Mouse (Mus musculus): ENCODE measurements around the gene Cd68. TPM values are rescaled to one million over a fixed set of nuclear protein-coding genes. Genes with fewer than 3 reads are reported as not detected.

Gene Cd68
- polyA plus RNA-seq, 1 experiment from 2014 or later: 8.7 TPM

- H3K27ac ChIP-seq: peak overlapping the region; percentile 95
- no peak overlapping the region for H3K9ac ChIP-seq
- no peak overlapping the region for H3K4me2 ChIP-seq
- peaks cover 22% of the 10 kb centered on the region for H3K4me1 ChIP-seq (replicated peaks)
- H3K36me3 ChIP-seq: peaks cover 60% of the 10 kb centered on the region
- ATAC-seq (replicated peaks; ENCODE audit: insufficient number of reproducible peaks, insufficient read depth, low FRiP score, low read depth): no peak
- no peaks in the 10 kb centered on the region for H3K9me3 ChIP-seq (replicated peaks)
- no peaks in the 10 kb centered on the region for H3K27me3 ChIP-seq
- 86% methylated on average over 6 of the region's 6 CpGs for WGBS
- no peak overlapping the region for H3K4me3 ChIP-seq
These were observed 2.2 kb downstream of the Cd68 start for GRCm38 (mm10) chr11:69663795-69664194.

DNA sequence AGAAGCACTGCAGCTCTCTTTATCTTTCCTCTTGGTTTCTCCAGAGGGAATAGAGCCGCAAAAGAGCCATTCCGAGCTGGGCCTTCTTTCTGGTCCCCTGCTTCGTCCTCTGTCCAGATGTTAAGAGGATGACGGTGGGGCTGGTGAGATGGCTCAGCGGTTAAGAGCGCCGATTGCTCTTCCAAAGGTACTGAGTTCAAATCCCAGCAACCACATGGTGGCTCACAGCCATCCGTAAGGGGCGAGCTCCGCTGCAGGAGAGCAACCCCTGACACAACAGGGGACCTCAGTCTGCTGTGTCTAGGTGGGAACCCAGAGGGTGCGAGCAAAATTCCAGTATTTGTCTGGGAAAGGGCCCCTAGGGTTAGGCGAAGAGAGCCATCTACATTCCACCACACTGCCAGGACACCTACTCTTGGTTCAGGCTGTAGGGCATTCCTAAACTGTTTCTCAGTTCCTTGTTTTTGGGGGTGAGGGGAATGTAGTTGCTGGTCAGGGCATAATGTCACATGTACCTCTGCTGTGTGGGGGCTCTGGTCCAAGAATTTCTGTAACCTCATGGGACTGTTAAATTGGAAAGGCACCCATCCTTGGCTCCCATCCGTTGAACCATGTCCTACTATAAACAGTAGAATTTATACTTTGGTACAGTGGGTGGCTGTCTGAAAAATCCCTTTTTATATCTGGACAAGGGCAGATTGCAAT lies 2.8 kb downstream of the Cd68 start:
- Histone ChIP-seq H3K9me3 (replicated peaks) (no peaks in the 10 kb centered on the region), H3K36me3 (peaks cover 59% of the 10 kb centered on the region), H3K4me3 (peak overlapping the region; percentile 62), H3K9ac (peak overlapping the region; percentile 57), H3K4me2 (peak overlapping the region; percentile 70), H3K4me1 (replicated peaks) (peaks cover 20% of the 10 kb centered on the region), H3K27ac (peak overlapping the region; percentile 95), H3K27me3 (no peaks in the 10 kb centered on the region)
- 62% methylated on average over 13 of the region's 13 CpGs for WGBS
- no peak for ATAC-seq (replicated peaks; ENCODE audit: insufficient number of reproducible peaks, insufficient read depth, low FRiP score, low read depth)

- Histone ChIP-seq H3K4me1 (replicated peaks) (peaks cover 20% of the 10 kb centered on the region), H3K4me2 (peak within 1 kb of the TSS; percentile 70), H3K4me3 (peak within 1 kb of the TSS; percentile 62), H3K27me3 (no peaks in the 10 kb centered on the region), H3K36me3 (peaks cover 58% of the 10 kb centered on the region), H3K27ac (peak within 1 kb of the TSS; percentile 95), H3K9ac (peak within 1 kb of the TSS; percentile 57), H3K9me3 (replicated peaks) (no peaks in the 10 kb centered on the region)
- WGBS: under 1% methylated on average over 48 of the region's 48 CpGs
- peak; percentile 95 for ATAC-seq (replicated peaks; ENCODE audit: insufficient number of reproducible peaks, insufficient read depth, low FRiP score, low read depth)
These were observed 3.6 kb downstream of the Cd68 start, which contains the start of gene Mpdu1 for GRCm38 (mm10) chr11:69662213-69662966. Gene Mpdu1, minus strand, starts transcription at chr11:69662642.

GRCm38 (mm10) chr11:69661221-69661881 lies 4.6 kb downstream of the Cd68 start:
- Histone ChIP-seq H3K36me3 (peaks cover 61% of the 10 kb centered on the region), H3K9me3 (replicated peaks) (no peaks in the 10 kb centered on the region), H3K4me1 (replicated peaks) (peaks cover 25% of the 10 kb centered on the region), H3K27me3 (no peaks in the 10 kb centered on the region), H3K27ac (peak overlapping the region; percentile 95), H3K4me3 (peak overlapping the region; percentile 62), H3K9ac (peak overlapping the region; percentile 57), H3K4me2 (peak overlapping the region; percentile 70)
- WGBS: 65% methylated on average over 3 of the region's 3 CpGs
- ATAC-seq (replicated peaks; ENCODE audit: insufficient number of reproducible peaks, insufficient read depth, low FRiP score, low read depth): no peak

DNA sequence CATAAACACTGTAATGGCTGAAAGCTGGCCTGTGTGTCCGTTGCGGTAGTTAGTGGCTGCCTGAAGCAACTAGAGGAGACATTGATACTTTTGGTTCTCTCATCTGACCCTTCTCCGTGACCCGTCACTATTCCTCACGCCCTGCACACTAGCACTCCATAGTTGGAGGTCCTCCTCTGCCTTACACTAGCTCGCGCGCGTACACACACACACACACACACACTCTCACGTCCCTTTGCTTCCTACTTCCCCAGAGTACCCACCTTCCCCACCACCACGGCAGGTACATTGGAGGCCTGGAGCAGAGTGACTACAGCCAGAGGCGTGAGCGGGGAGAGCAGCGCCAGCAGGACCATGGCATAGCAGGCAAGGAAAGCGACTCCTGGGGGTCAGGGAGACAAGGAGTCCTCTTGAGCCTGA lies 8.5 kb downstream of the Cd68 start:
- Histone ChIP-seq H3K4me3 (no peak overlapping the region), H3K4me1 (replicated peaks) (peaks cover 29% of the 10 kb centered on the region), H3K27ac (no peak overlapping the region), H3K27me3 (no peaks in the 10 kb centered on the region), H3K4me2 (no peak overlapping the region), H3K9ac (no peak overlapping the region), H3K9me3 (replicated peaks) (no peaks in the 10 kb centered on the region), H3K36me3 (peaks cover 53% of the 10 kb centered on the region)
- WGBS: 82% methylated on average over 15 of the region's 15 CpGs
- ATAC-seq (replicated peaks; ENCODE audit: insufficient number of reproducible peaks, insufficient read depth, low FRiP score, low read depth): no peak

- no peak for ATAC-seq (replicated peaks; ENCODE audit: insufficient number of reproducible peaks, insufficient read depth, low FRiP score, low read depth)
- Histone ChIP-seq H3K9ac (no peak overlapping the region), H3K9me3 (replicated peaks) (no peaks in the 10 kb centered on the region), H3K4me3 (no peak overlapping the region), H3K27me3 (no peaks in the 10 kb centered on the region), H3K4me2 (no peak overlapping the region), H3K27ac (no peak overlapping the region), H3K4me1 (replicated peaks) (peaks cover 29% of the 10 kb centered on the region), H3K36me3 (peaks cover 60% of the 10 kb centered on the region)
- WGBS: 72% methylated on average over 10 of the region's 10 CpGs
These were observed 9.1 kb downstream of the Cd68 start for GRCm38 (mm10) chr11:69656617-69657461.

DNA sequence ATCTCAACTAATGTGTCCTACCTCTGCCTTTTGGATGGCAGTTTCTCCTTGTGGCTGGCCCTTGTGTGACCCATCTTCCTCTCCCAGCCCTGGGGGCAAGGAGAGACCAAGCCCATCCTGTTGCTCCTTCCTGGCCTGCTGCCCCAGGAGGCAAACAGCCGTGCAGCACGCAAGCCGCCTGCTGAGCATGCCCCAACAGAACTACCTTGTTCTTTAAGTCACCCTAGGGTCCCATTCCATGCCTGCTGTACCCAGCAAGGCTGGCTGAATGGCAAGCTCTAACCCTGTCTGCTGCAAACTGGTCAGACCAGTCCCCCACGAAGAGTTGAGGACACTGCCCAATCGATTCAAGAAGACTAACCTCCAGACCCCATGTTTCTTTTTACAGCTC lies 9.9 kb downstream of the Cd68 start:
- H3K27me3 ChIP-seq: no peaks in the 10 kb centered on the region
- no peak overlapping the region for H3K4me3 ChIP-seq
- no peaks in the 10 kb centered on the region for H3K9me3 ChIP-seq (replicated peaks)
- no peak overlapping the region for H3K4me2 ChIP-seq
- no peak overlapping the region for H3K27ac ChIP-seq
- WGBS: 72% methylated on average over 5 of the region's 5 CpGs
- peaks cover 68% of the 10 kb centered on the region for H3K36me3 ChIP-seq
- H3K4me1 ChIP-seq (replicated peaks): peaks cover 22% of the 10 kb centered on the region
- ATAC-seq (replicated peaks; ENCODE audit: insufficient number of reproducible peaks, insufficient read depth, low FRiP score, low read depth): no peak
- no peak overlapping the region; the same call in 1 of the 2 replicates for H3K9ac ChIP-seq

- H3K4me1 ChIP-seq (replicated peaks): peaks cover 19% of the 10 kb centered on the region
- WGBS: 20% methylated on average over 34 of the region's 34 CpGs
- no peaks in the 10 kb centered on the region for H3K9me3 ChIP-seq (replicated peaks)
- peak within 1 kb of the TSS; percentile 24; the same call in 1 of the 2 replicates for H3K27ac ChIP-seq
- ATAC-seq (replicated peaks; ENCODE audit: insufficient number of reproducible peaks, insufficient read depth, low FRiP score, low read depth): 0 out of 2 replicates have a peak, but pooled peaks have one; percentile 55
- no peak within 1 kb of the TSS for H3K4me3 ChIP-seq
- peaks cover 74% of the 10 kb centered on the region for H3K36me3 ChIP-seq
- H3K9ac ChIP-seq: peak within 1 kb of the TSS; percentile 32; the same call in 1 of the 2 replicates
- H3K27me3 ChIP-seq: no peaks in the 10 kb centered on the region
- peak within 1 kb of the TSS; percentile 39; the same call in 1 of the 2 replicates for H3K4me2 ChIP-seq
These were observed 10.5 kb downstream of the Cd68 start, which contains the start of gene Sox15 for GRCm38 (mm10) chr11:69655264-69656064. Gene Sox15, plus strand, starts transcription at chr11:69655314.

DNA sequence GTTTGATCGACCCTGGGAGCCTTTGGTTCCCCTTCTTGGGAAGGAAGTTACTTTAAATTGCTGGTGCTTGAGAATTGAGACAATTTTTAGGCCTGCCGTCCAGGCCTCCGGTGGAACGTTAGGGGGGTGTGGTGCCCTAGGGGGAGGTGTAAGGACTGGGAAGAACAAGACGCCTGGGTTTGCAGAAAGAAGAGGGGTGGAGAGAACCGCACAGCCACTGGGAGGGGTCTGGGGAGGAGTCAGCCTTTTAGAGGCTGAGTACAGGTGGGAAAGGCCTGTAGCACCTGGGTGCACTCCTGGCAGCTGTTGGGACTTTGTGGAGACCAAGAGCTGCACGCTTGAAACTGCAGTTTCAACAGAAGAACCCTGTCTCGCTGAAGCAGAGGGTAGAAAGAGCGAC lies 11.2 kb downstream of the Cd68 start:
- Histone ChIP-seq H3K9ac (no peak overlapping the region), H3K27me3 (no peaks in the 10 kb centered on the region), H3K4me1 (replicated peaks) (peaks cover 19% of the 10 kb centered on the region), H3K36me3 (peaks cover 74% of the 10 kb centered on the region), H3K4me3 (no peak overlapping the region), H3K4me2 (no peak overlapping the region), H3K9me3 (replicated peaks) (no peaks in the 10 kb centered on the region), H3K27ac (peak overlapping the region; percentile 24; the same call in 1 of the 2 replicates)
- ATAC-seq (replicated peaks; ENCODE audit: insufficient number of reproducible peaks, insufficient read depth, low FRiP score, low read depth): no peak
- 50% methylated on average over 9 of the region's 9 CpGs for WGBS

- Histone ChIP-seq H3K9me3 (replicated peaks) (no peaks in the 10 kb centered on the region), H3K9ac (no peak overlapping the region), H3K27me3 (no peaks in the 10 kb centered on the region), H3K4me3 (no peak overlapping the region), H3K4me1 (replicated peaks) (peaks cover 19% of the 10 kb centered on the region), H3K36me3 (peaks cover 76% of the 10 kb centered on the region), H3K4me2 (no peak overlapping the region), H3K27ac (no peak overlapping the region)
- no peak for ATAC-seq (replicated peaks; ENCODE audit: insufficient number of reproducible peaks, insufficient read depth, low FRiP score, low read depth)
- 54% methylated on average over 5 of the region's 5 CpGs for WGBS
These were observed 12.6 kb downstream of the Cd68 start for GRCm38 (mm10) chr11:69653399-69653798.

All from heart, embryonic 15.5 days (tissue).